Mouse (Mus musculus) limb, embryonic 15.5 days (tissue): ENCODE data around the gene Olfr686. TPM values are rescaled to one million over a fixed set of nuclear protein-coding genes. Genes with fewer than 3 reads are reported as not detected.

ENCODE experiments used
- ATAC-seq: fragments of 200-750 bp; cut with Nextera tagmentation; 2 replicates; pipeline ENCODE4 v1.8.0; 2017; ENCODE audit warnings: low read depth, moderate TSS enrichment; ENCODE audit not compliant: insufficient number of reproducible peaks, low FRiP score, low TSS enrichment
- H3K27ac ChIP-seq: fragments of 300-500 bp; sonication (generic); 2 replicates; pipeline ENCODE4 v1.5.1; 2015; ENCODE audit warnings: moderate library complexity, mild to moderate bottlenecking, inconsistent platforms
- H3K27me3 ChIP-seq: fragments of 300-500 bp; sonication (generic); 2 replicates; pipeline ENCODE4 v1.6.1; 2015; ENCODE audit warnings: inconsistent platforms
- H3K36me3 ChIP-seq: fragments of 300-500 bp; sonication (generic); 2 replicates; pipeline ENCODE4 v1.6.1; 2015; ENCODE audit warnings: inconsistent platforms
- H3K4me1 ChIP-seq: fragments of 300-500 bp; sonication (generic); 2 replicates; pipeline ENCODE4 v1.6.1; 2015; ENCODE audit warnings: inconsistent platforms
- H3K4me2 ChIP-seq: fragments of 300-500 bp; sonication (generic); 2 replicates; pipeline ENCODE4 v1.6.1; 2015; ENCODE audit warnings: mild to moderate bottlenecking, inconsistent platforms
- H3K4me3 ChIP-seq: fragments of 300-500 bp; sonication (generic); 2 replicates; pipeline ENCODE4 v1.5.1; 2015; ENCODE audit warnings: mild to moderate bottlenecking, inconsistent platforms
- H3K9ac ChIP-seq: fragments of 300-500 bp; sonication (generic); 2 replicates; pipeline ENCODE4 v1.6.1; 2015; ENCODE audit warnings: inconsistent platforms
- H3K9me3 ChIP-seq: fragments of 300-500 bp; sonication (generic); 2 replicates; pipeline ENCODE4 v1.6.1; 2016; ENCODE audit warnings: inconsistent platforms
- WGBS: fragments of 180-500 bp; shearing (Covaris S2); methylation state at CpG from one replicate; pipeline ENCODE4 v1.1.7; 2015; 5-methylcytosine and 5-hydroxymethylcytosine counted together
- polyA plus RNA-seq: library from polyadenylated mRNA; unstranded; fragments of >200 nt; fragmentation: Nextera tagmentation; extraction: Ambion mirVana; gene quantifications from 2 replicates; pipeline ENCODE4 v1.2.1, GENCODE M21; 2015

Olfr686 gene
- polyA plus RNA-seq: not detected in 2 replicates

DNA sequence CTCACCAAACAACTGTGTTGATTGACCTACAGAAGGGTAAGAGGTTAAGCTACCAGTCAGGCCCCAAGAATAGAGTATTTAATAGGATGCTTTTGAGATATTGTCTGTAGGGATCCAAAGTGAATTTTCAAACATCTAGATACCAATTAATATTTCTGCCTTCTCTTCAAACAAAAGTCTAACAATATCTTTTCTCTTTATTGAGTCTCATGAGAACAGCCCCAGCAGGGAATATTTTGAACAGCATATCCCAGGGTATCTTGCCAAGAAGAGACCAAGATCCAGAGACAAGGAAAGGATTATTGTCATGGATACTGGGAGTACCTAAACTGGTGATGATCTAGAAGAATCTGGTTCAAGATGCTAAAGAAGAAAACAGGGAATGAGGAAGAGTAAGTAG lies at the start of gene Olfr686:
Gene Olfr686 (minus strand): TSS at position 101 of the 400 bp plus-strand sequence.
- H3K4me3 ChIP-seq: no peak within 1 kb of the TSS
- H3K27me3 ChIP-seq: no peaks in the 10 kb centered on the region
- no peak within 1 kb of the TSS for H3K4me2 ChIP-seq

DNA sequence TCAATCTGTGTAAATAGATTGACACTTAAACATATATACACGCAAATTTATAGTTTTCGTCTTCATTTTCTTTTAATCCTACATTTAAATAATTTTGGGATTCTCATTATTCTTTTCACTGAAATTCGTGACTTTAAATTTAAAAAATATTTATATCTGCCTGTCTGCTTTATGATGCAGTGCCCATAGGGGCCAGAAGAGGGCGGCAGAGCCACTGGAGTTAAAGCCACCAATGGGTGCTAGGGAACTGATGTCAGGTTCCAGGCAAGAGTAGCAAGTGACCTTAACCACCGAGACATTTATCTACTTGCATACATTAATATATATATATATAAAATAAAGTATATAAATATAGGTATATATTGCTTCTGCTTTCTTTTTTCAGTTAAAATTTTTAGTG lies 49.4 kb upstream of the Olfr686 start:
- Histone ChIP-seq H3K27me3 (no peaks in the 10 kb centered on the region), H3K4me3 (no peak overlapping the region), H3K36me3 (no peaks in the 10 kb centered on the region), H3K4me2 (no peak overlapping the region), H3K27ac (no peak overlapping the region), H3K4me1 (no peaks in the 10 kb centered on the region), H3K9me3 (no peaks in the 10 kb centered on the region), H3K9ac (no peak overlapping the region)
- no peak for ATAC-seq
- 62% methylated on average over 5 of the region's 5 CpGs for WGBS

More for the DNA sequence above, at the start of gene Olfr686:
- no peaks in the 10 kb centered on the region for H3K36me3 ChIP-seq
- no peaks in the 10 kb centered on the region for H3K9me3 ChIP-seq
- no peaks in the 10 kb centered on the region for H3K4me1 ChIP-seq
- no peak within 1 kb of the TSS for H3K9ac ChIP-seq
- no peak for ATAC-seq
- H3K27ac ChIP-seq: no peak within 1 kb of the TSS

DNA sequence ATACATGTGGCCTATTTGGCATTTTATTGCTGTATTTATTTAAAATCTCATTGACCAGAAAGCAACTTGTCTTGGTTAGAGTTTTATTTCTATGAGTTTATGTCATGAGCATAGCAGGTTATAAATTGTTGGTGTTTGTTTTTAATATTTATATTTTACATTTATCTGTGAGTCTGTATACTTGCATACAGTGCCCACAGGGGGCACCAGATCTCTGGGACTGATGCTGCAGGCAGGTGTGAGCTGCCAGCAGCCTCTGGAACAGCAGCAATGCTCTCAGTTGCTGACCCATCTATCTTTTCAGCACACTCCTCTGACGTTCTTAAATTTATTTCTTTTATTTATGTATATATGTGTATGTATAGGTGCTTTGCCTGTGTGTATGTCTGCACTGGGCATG lies 40.9 kb upstream of the Olfr686 start:
- Histone ChIP-seq H3K27ac (no peak overlapping the region), H3K9me3 (no peaks in the 10 kb centered on the region), H3K27me3 (no peaks in the 10 kb centered on the region), H3K4me2 (no peak overlapping the region), H3K36me3 (no peaks in the 10 kb centered on the region), H3K4me3 (no peak overlapping the region), H3K9ac (no peak overlapping the region), H3K4me1 (no peaks in the 10 kb centered on the region)
- 45% methylated on average over 1 of the region's 1 CpGs for WGBS
- ATAC-seq: no peak

GRCm38 (mm10) chr7:105247671-105248070 lies 40.4 kb upstream of the Olfr686 start:
- no peak overlapping the region for H3K9ac ChIP-seq
- 82% methylated on average over 3 of the region's 3 CpGs for WGBS

DNA sequence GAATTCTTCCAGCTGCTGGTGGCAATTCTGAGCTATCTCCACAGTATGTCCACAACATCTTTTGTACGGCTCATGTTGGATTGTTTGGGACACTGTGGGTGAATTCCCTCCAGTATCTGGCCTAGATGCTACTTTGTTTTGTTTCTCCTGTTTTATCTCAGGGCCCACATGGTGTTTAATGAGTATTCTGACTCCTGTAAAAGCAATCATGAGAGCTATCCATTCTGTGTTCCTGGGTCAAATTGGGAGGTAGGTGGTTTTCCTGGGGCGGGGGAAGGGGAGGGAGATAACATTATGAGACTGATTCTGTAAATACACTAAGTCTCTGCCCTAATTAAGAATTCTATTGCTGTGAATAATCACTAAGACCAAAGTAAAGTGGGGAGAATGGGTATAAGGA lies 22.1 kb upstream of the Olfr686 start:
- H3K36me3 ChIP-seq: no peaks in the 10 kb centered on the region
- no peaks in the 10 kb centered on the region for H3K27me3 ChIP-seq
- H3K27ac ChIP-seq: no peak overlapping the region
- H3K4me3 ChIP-seq: no peak overlapping the region
- H3K9ac ChIP-seq: no peak overlapping the region
- H3K4me2 ChIP-seq: no peak overlapping the region
- no peaks in the 10 kb centered on the region for H3K9me3 ChIP-seq
- H3K4me1 ChIP-seq: no peaks in the 10 kb centered on the region
- ATAC-seq: no peak
- WGBS: 87% methylated on average over 2 of the region's 2 CpGs

More at GRCm38 (mm10) chr7:105247671-105248070, 40.4 kb upstream of the Olfr686 start:
- no peaks in the 10 kb centered on the region for H3K27me3 ChIP-seq
- no peaks in the 10 kb centered on the region for H3K9me3 ChIP-seq
- H3K4me2 ChIP-seq: no peak overlapping the region
- no peaks in the 10 kb centered on the region for H3K36me3 ChIP-seq
- no peak for ATAC-seq
- no peaks in the 10 kb centered on the region for H3K4me1 ChIP-seq
- H3K4me3 ChIP-seq: no peak overlapping the region
- H3K27ac ChIP-seq: no peak overlapping the region

GRCm38 (mm10) chr7:105228138-105228537 lies 20.9 kb upstream of the Olfr686 start:
- Histone ChIP-seq H3K27me3 (no peaks in the 10 kb centered on the region), H3K9me3 (no peaks in the 10 kb centered on the region), H3K36me3 (no peaks in the 10 kb centered on the region), H3K27ac (no peak overlapping the region), H3K4me3 (no peak overlapping the region), H3K4me2 (no peak overlapping the region), H3K9ac (no peak overlapping the region), H3K4me1 (no peaks in the 10 kb centered on the region)
- no peak for ATAC-seq
- 83% methylated on average over 1 of the region's 1 CpGs for WGBS

DNA sequence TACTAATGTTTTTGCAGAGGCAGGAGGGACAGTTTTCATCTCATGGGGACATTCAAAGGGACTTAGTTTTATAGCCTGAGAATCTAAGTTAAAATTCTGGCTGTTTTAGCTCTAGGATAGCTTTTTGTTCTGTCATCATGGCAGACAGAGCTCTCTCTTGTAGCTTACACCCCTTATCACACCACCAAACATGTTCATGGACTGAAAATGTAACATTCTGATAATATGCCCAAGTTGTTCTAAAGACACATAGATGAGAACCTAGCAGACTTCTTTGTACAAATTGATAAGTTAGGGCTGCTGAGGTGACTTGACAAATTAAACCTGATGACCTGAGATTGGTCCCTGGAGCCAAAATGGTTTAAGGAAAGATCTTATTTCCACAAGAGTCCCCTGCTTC lies 19.4 kb upstream of the Olfr686 start:
- Histone ChIP-seq H3K4me1 (no peaks in the 10 kb centered on the region), H3K27me3 (no peaks in the 10 kb centered on the region), H3K27ac (no peak overlapping the region), H3K4me3 (no peak overlapping the region), H3K9ac (no peak overlapping the region), H3K9me3 (no peaks in the 10 kb centered on the region), H3K36me3 (no peaks in the 10 kb centered on the region), H3K4me2 (no peak overlapping the region)
- ATAC-seq: no peak

GRCm38 (mm10) chr7:105226072-105226471 lies 18.8 kb upstream of the Olfr686 start:
- H3K27ac ChIP-seq: no peak overlapping the region
- no peaks in the 10 kb centered on the region for H3K4me1 ChIP-seq
- no peak overlapping the region for H3K4me2 ChIP-seq
- no peak overlapping the region for H3K9ac ChIP-seq
- no peaks in the 10 kb centered on the region for H3K36me3 ChIP-seq
- ATAC-seq: no peak
- H3K9me3 ChIP-seq: no peaks in the 10 kb centered on the region
- H3K27me3 ChIP-seq: no peaks in the 10 kb centered on the region
- no peak overlapping the region for H3K4me3 ChIP-seq

- WGBS: 73% methylated on average over 4 of the region's 4 CpGs
- H3K9me3 ChIP-seq: no peaks in the 10 kb centered on the region
- H3K9ac ChIP-seq: no peak overlapping the region
- H3K4me3 ChIP-seq: no peak overlapping the region
- H3K4me2 ChIP-seq: no peak overlapping the region
- H3K36me3 ChIP-seq: no peaks in the 10 kb centered on the region
- H3K27ac ChIP-seq: no peak overlapping the region
- no peaks in the 10 kb centered on the region for H3K27me3 ChIP-seq
- no peak for ATAC-seq
- no peaks in the 10 kb centered on the region for H3K4me1 ChIP-seq
Observed at GRCm38 (mm10) chr7:105218281-105218680, 11.0 kb upstream of the Olfr686 start.

GRCm38 (mm10) chr7:105214761-105215160 lies 7.5 kb upstream of the Olfr686 start:
- Histone ChIP-seq H3K4me3 (no peak overlapping the region), H3K36me3 (no peaks in the 10 kb centered on the region), H3K4me2 (no peak overlapping the region), H3K9me3 (no peaks in the 10 kb centered on the region), H3K27ac (no peak overlapping the region), H3K27me3 (no peaks in the 10 kb centered on the region), H3K4me1 (no peaks in the 10 kb centered on the region), H3K9ac (no peak overlapping the region)
- WGBS: 62% methylated on average over 1 of the region's 1 CpGs
- no peak for ATAC-seq

DNA sequence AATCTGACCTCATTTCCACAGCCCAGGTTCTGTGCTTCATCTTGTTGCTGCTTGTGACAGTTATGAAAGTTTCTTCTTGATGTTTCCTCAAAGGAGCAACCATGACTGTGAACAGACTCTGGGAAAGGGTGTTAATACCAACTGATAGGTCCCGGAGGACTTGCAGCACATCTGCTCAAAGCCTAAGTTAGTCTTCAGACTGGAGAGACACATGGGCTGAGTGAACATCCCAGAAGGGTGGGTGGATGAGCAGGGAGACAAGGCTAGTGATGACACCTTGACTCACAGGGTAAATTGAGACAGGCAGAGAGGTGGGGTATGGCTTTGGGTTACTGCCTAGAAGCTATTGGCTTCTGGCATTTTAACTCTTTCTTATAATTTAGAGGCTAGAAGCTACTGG lies 21.4 kb downstream of the Olfr686 start, which contains the start of gene Olfr685:
Gene Olfr685 (minus strand): TSS at position 101 of the 400 bp plus-strand sequence.
- Histone ChIP-seq H3K9ac (no peak within 1 kb of the TSS), H3K36me3 (no peaks in the 10 kb centered on the region), H3K27me3 (no peaks in the 10 kb centered on the region), H3K9me3 (no peaks in the 10 kb centered on the region), H3K4me3 (no peak within 1 kb of the TSS), H3K4me2 (no peak within 1 kb of the TSS), H3K27ac (no peak within 1 kb of the TSS), H3K4me1 (no peaks in the 10 kb centered on the region)
- 76% methylated on average over 1 of the region's 1 CpGs for WGBS
- ATAC-seq: no peak

GRCm38 (mm10) chr7:105170773-105171172 lies 36.5 kb downstream of the Olfr686 start:
- Histone ChIP-seq H3K36me3 (no peaks in the 10 kb centered on the region), H3K27me3 (no peaks in the 10 kb centered on the region), H3K27ac (no peak overlapping the region), H3K9me3 (no peaks in the 10 kb centered on the region), H3K4me3 (no peak overlapping the region), H3K4me2 (no peak overlapping the region), H3K9ac (no peak overlapping the region), H3K4me1 (no peaks in the 10 kb centered on the region)
- ATAC-seq: no peak
- WGBS: 50% methylated on average over 4 of the region's 4 CpGs

GRCm38 (mm10) chr7:105163553-105163952 lies 43.7 kb downstream of the Olfr686 start, which contains the start of gene Olfr684:
Gene Olfr684, minus strand, starts transcription at chr7:105163653.
- no peak within 1 kb of the TSS for H3K4me3 ChIP-seq
- H3K27me3 ChIP-seq: no peaks in the 10 kb centered on the region
- no peak for ATAC-seq
- WGBS: 71% methylated on average over 1 of the region's 1 CpGs
- no peaks in the 10 kb centered on the region for H3K9me3 ChIP-seq
- H3K36me3 ChIP-seq: no peaks in the 10 kb centered on the region
- no peak within 1 kb of the TSS for H3K4me2 ChIP-seq
- H3K4me1 ChIP-seq: no peaks in the 10 kb centered on the region
- no peak within 1 kb of the TSS for H3K9ac ChIP-seq
- H3K27ac ChIP-seq: no peak within 1 kb of the TSS
